Mouse (Mus musculus) testis, adult 2 months (tissue): ENCODE data around the gene Hltf.

Experiments
- CTCF ChIP-seq: fragments of 200-500 bp; IDR thresholded peaks from 2 replicates; pipeline ENCODE4 v1.5.1; 2012; ENCODE audit warnings: low read depth, mild to moderate bottlenecking, inconsistent platforms, low read length, moderate library complexity; ENCODE audit not compliant: control insufficient read depth, insufficient read depth, insufficient replicate concordance
- POLR2A ChIP-seq: fragments of 200-500 bp; IDR thresholded peaks from 2 replicates; pipeline ENCODE4 v1.6.1; 2012; ENCODE audit warnings: low read depth, mild to moderate bottlenecking, inconsistent platforms, low read length, moderate library complexity; ENCODE audit not compliant: control insufficient read depth

DNA sequence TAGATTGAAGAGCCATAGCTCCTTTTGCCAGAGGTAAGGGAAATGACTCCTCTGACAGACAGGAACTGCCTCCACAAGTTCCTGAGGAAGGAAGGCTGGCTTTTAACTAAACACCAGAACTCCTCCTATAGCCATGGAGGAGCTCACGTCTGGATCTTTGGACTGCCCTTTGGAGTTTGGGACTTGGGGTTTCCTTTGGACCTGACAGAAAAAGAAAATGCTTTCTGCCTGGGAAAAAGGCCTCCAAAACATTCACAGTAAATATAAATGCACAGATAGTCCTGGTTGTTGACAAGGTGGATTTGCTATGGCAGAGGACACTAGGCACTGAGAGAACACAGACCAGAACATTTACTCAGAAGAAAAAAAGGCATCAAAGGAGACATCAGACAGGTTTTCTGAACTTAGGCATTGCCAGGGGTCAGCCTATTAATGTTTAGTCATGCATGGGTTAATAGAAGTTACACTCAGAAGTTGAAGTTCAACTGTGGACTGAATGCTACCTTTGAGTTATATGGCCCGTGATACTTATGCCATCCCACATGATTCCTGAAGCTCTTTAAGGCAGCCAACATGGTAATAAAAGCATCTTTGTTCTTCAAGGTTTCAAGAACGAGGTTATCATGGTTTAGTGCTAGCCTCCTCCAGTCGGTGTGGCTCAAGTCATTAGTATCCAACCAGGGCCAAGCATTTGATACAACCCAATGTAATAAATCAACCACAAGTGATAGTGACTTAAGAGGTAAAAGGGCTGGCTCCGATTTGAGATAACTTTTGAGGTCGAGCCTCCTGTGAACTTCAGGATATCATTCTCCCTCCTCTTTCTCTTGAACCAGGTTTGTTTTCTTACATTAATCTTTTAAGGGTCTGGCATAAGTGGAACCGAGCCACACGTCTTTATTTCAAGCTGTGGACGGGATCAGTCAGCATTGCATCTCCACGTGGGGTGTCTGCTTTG, 23.6 kb upstream of the Hltf start:
- TF ChIP-seq CTCF (no peak), POLR2A (no peak)
